Mouse (Mus musculus): ENCODE data around the gene Raly. TPM values are rescaled to one million over a fixed set of nuclear protein-coding genes. Genes with fewer than 3 reads are reported as not detected.

Gene Raly
- polyA plus RNA-seq, 1 experiment: 178 TPM

DNA sequence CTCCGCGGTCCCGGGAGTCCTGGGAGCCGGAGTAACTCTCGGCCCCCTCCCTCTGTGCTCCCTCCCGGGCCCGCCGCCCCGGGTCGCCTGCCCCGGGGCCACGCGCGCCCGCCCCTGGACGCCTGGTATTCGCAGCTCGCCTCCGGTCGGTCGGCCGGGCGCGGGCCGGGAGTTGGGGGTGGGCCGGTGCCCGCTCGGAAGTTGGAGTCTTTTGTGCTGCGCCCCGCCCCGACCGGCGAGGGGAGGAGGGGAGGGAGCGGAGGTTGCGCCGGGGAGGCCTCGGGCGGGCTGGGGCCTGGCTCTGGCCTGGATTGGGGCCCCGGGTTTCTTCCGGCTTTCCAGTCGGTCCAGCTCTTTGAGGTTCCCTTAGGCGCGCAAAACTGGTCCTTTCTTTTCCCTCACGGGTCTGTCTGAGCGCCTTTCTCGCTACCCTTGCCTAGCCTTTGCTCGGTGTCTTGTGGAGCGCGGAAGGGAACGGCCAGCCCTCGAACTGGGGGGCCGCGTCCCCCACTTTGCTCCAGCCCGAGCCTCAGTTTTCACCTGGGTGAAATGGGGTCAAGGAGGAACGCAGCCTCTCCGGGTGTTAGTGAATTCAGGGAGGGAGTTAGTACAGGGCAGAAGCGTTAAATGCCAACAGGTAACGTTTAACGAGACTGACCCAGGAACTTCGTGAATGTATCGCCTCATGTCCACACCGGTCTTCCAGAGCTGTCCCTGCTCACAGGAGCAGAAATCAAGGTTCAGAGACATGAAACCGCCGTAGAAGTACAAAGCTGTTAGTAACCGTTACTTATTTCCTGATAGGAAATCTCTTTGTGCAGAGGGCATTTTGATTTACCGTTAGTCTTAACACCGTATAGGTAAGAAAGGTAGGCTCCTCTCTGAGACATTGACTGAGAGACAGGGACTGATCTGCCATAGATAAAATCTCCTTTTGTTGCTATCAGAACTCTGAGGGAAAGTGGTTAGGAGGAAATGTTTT lies 1.1 kb downstream of the Raly start:
- Histone ChIP-seq H3K4me3 (ENCODE audit: low read depth, low read length) (peak overlapping the region; percentile 100), H3K4me1 (ENCODE audit: control insufficient read depth, insufficient read depth, insufficient read length, low read length) (peaks cover 12% of the 10 kb centered on the region), H3K27me3 (ENCODE audit: control insufficient read depth, insufficient read depth, low read length) (no peaks in the 10 kb centered on the region), H3K27ac (ENCODE audit: insufficient read depth, low read depth, low read length) (peak overlapping the region; percentile 94), H3K36me3 (ENCODE audit: control insufficient read depth, insufficient read depth, low read length) (no peaks in the 10 kb centered on the region)
- 1% methylated on average over 66 of the region's 67 CpGs for WGBS
- no peak for TF ChIP-seq CTCF (IDR thresholded peaks at IDR 0.05; ENCODE audit: extremely low read depth, insufficient read length, insufficient replicate concordance, low read depth, low read length)

DNA sequence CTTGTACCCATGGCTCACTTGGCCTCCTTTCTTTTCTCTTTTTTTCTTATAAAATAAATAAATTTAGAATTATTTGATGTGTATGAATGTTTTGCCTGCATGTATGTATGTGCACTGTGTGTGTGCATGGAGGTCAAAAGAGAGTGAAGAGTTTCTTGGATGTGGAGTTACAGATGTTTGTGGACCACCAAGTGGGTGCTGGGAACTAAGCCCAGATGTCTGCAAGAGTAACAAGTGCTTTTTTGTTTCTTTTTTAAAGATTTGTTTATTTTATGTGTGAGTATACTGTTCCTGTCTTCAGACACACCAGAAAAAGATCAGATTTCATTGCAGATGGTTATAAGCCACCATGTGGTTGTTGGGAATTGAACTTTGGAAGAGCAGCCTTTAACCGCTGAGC lies 12.5 kb downstream of the Raly start:
- WGBS: 60% methylated on average over 1 of the region's 1 CpGs
- Histone ChIP-seq H3K27ac (ENCODE audit: insufficient read depth, low read depth, low read length) (no peak overlapping the region), H3K4me1 (ENCODE audit: control insufficient read depth, insufficient read depth, insufficient read length, low read length) (no peaks in the 10 kb centered on the region), H3K36me3 (ENCODE audit: control insufficient read depth, insufficient read depth, low read length) (peaks cover 3% of the 10 kb centered on the region), H3K27me3 (ENCODE audit: control insufficient read depth, insufficient read depth, low read length) (no peaks in the 10 kb centered on the region), H3K4me3 (ENCODE audit: low read depth, low read length) (no peak overlapping the region)
- TF ChIP-seq CTCF (IDR thresholded peaks at IDR 0.05; ENCODE audit: extremely low read depth, insufficient read length, insufficient replicate concordance, low read depth, low read length): no peak
- TF ChIP-seq POLR2A (IDR thresholded peaks at IDR 0.05; ENCODE audit: low read depth, low read length): no peak

DNA sequence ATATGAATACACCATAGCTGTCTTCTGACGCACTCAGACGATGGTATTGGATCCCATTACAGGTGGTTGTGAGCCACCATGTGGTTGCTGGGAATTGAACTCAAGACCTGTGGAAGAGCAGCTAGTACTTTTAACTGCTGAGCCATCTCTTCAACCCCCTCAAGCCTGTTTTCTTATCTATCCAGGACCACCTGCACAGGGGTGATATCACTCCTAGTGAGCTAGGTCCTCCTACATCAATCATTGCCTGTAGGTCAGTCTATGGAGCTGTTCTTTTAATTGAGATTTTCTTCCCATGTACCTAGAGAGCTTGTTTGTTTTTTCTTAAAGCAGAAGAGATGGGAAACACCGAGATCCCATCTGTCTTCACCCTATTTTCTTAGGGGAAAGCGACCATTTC lies 12.9 kb downstream of the Raly start:
- no peak for TF ChIP-seq POLR2A (IDR thresholded peaks at IDR 0.05; ENCODE audit: low read depth, low read length)
- TF ChIP-seq CTCF (IDR thresholded peaks at IDR 0.05; ENCODE audit: extremely low read depth, insufficient read length, insufficient replicate concordance, low read depth, low read length): no peak
- Histone ChIP-seq H3K27me3 (ENCODE audit: control insufficient read depth, insufficient read depth, low read length) (no peaks in the 10 kb centered on the region), H3K4me1 (ENCODE audit: control insufficient read depth, insufficient read depth, insufficient read length, low read length) (no peaks in the 10 kb centered on the region), H3K36me3 (ENCODE audit: control insufficient read depth, insufficient read depth, low read length) (peaks cover 3% of the 10 kb centered on the region), H3K4me3 (ENCODE audit: low read depth, low read length) (no peak overlapping the region), H3K27ac (ENCODE audit: insufficient read depth, low read depth, low read length) (no peak overlapping the region)
- WGBS: 75% methylated on average over 4 of the region's 4 CpGs

DNA sequence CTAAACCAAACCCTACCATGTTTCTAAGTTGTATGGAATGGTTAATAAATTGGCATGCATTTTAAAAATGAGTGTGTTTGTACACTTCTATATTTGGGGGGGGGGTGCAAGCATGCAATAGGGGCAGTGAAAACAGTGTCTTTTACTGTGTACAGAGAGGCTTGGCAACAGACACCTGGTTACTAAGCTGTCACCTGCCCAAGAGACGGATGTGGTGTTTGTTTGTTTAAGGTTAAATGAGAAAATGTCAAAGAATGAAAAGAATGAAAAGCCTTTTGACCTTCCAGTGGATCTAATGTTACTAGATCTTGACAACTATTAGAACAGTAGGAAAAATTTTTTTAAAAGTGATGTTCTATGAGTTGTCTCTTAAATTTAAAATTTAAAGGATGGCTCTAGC lies 16.8 kb downstream of the Raly start:
- H3K27me3 ChIP-seq (ENCODE audit: control insufficient read depth, insufficient read depth, low read length): no peaks in the 10 kb centered on the region
- H3K4me3 ChIP-seq (ENCODE audit: low read depth, low read length): no peak overlapping the region
- peaks cover 7% of the 10 kb centered on the region; the same call in 1 of the 2 replicates for H3K4me1 ChIP-seq (ENCODE audit: control insufficient read depth, insufficient read depth, insufficient read length, low read length)
- H3K36me3 ChIP-seq (ENCODE audit: control insufficient read depth, insufficient read depth, low read length): no peaks in the 10 kb centered on the region
- no peak overlapping the region for H3K27ac ChIP-seq (ENCODE audit: insufficient read depth, low read depth, low read length)
- no peak for TF ChIP-seq POLR2A (IDR thresholded peaks at IDR 0.05; ENCODE audit: low read depth, low read length)
- TF ChIP-seq CTCF (IDR thresholded peaks at IDR 0.05; ENCODE audit: extremely low read depth, insufficient read length, insufficient replicate concordance, low read depth, low read length): no peak
- 29% methylated on average over 1 of the region's 1 CpGs for WGBS

DNA sequence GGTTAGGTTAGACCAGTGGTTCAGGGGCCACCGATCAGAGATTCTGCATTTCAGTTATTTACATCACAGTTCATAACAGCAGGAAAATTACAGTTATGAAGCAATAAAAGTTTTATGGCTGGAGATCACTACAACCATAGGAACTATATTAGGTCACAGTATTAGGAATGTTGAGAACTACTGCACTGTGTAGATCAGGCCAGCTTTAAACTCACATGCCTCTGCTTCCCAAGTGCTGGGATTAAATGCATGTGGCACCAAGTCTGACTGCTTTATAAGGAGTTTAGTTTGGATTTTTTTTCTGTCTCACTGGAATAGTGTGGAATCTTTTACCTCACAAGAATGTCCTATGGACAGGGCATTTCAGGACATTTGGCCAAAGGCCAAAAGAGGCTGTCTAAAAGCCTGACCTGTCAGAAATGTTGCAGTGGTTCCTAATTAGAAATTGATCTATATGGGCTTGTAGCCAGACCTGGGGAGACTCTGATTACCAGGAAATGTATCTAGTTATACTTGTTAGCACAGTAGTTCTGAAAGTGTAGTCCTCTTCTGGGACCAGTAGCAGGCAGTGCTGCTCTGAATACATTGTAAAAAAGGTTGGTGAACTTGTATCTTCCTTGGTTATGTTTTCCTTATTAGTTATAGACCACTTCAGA lies 18.3 kb downstream of the Raly start:
- H3K4me1 ChIP-seq (ENCODE audit: control insufficient read depth, insufficient read depth, insufficient read length, low read length): peaks cover 9% of the 10 kb centered on the region; the same call in 1 of the 2 replicates
- no peaks in the 10 kb centered on the region for H3K27me3 ChIP-seq (ENCODE audit: control insufficient read depth, insufficient read depth, low read length)
- H3K36me3 ChIP-seq (ENCODE audit: control insufficient read depth, insufficient read depth, low read length): no peaks in the 10 kb centered on the region
- peak overlapping the region; percentile 75 for H3K27ac ChIP-seq (ENCODE audit: insufficient read depth, low read depth, low read length)
- no peak overlapping the region for H3K4me3 ChIP-seq (ENCODE audit: low read depth, low read length)
- TF ChIP-seq POLR2A (IDR thresholded peaks at IDR 0.05; ENCODE audit: low read depth, low read length) (no peak), CTCF (IDR thresholded peaks at IDR 0.05; ENCODE audit: extremely low read depth, insufficient read length, insufficient replicate concordance, low read depth, low read length) (no peak)
- 10% methylated on average over 1 of the region's 1 CpGs for WGBS

DNA sequence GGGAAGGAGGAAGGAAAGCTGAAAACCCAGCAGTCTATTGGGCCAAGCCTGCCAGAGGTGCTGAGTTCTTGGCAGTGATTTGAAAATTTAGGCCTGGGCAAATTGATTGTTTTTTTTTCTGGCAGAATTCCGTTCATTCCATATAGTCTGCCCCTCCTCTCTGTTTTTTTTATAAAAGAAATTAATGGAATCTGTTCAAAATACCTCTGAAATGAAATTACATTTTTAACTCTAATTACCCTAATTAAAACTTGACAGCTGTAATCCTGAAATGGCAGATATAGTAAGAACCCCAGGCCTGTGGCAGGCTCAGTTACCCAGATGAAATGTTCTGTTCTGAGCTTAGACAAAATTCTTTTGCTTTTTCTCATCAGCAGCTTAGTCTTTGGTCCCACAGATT lies 19.9 kb downstream of the Raly start:
- Histone ChIP-seq H3K4me3 (ENCODE audit: low read depth, low read length) (no peak overlapping the region), H3K27ac (ENCODE audit: insufficient read depth, low read depth, low read length) (no peak overlapping the region), H3K27me3 (ENCODE audit: control insufficient read depth, insufficient read depth, low read length) (no peaks in the 10 kb centered on the region), H3K36me3 (ENCODE audit: control insufficient read depth, insufficient read depth, low read length) (no peaks in the 10 kb centered on the region), H3K4me1 (ENCODE audit: control insufficient read depth, insufficient read depth, insufficient read length, low read length) (peaks cover 9% of the 10 kb centered on the region; the same call in 1 of the 2 replicates)
- 55% methylated on average over 1 of the region's 1 CpGs for WGBS
- TF ChIP-seq POLR2A (IDR thresholded peaks at IDR 0.05; ENCODE audit: low read depth, low read length) (no peak), CTCF (IDR thresholded peaks at IDR 0.05; ENCODE audit: extremely low read depth, insufficient read length, insufficient replicate concordance, low read depth, low read length) (no peak)

DNA sequence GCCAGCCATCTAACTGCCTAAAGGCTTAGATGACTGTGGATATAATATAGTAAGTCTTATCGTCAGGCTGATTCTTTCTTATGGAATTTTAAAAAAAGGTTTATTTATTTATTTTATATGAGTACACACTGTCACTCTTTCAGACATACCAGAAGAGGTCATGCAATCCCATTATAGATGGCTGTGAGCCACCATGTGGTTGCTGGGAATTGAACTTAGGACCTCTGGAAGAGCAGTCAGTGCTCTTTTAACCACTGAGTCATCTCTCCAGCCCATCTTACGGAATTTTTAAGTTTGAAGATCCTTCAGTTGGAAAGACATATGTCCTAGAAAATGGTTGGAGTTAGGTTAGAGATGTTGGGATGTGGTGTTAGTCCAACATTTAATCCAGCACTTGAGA lies 22.5 kb downstream of the Raly start:
- TF ChIP-seq POLR2A (IDR thresholded peaks at IDR 0.05; ENCODE audit: low read depth, low read length): no peak
- 81% methylated on average over 2 of the region's 2 CpGs for WGBS
- Histone ChIP-seq H3K4me3 (ENCODE audit: low read depth, low read length) (no peak overlapping the region), H3K27ac (ENCODE audit: insufficient read depth, low read depth, low read length) (no peak overlapping the region), H3K4me1 (ENCODE audit: control insufficient read depth, insufficient read depth, insufficient read length, low read length) (peaks cover 10% of the 10 kb centered on the region), H3K36me3 (ENCODE audit: control insufficient read depth, insufficient read depth, low read length) (no peaks in the 10 kb centered on the region), H3K27me3 (ENCODE audit: control insufficient read depth, insufficient read depth, low read length) (no peaks in the 10 kb centered on the region)
